Mouse (Mus musculus) hindbrain, embryonic 14.5 days (tissue): ENCODE measurements around the gene Olfr799. TPM values are rescaled to one million over a fixed set of nuclear protein-coding genes. Genes with fewer than 3 reads are reported as not detected.

ENCODE experiments used
- polyA plus RNA-seq: library from polyadenylated mRNA; unstranded; fragments of >200 nt; fragmentation: Nextera tagmentation; extraction: Ambion mirVana; gene quantifications from 2 replicates; pipeline ENCODE4 v1.2.1, GENCODE M21; 2014

Olfr799 gene
- polyA plus RNA-seq, 1 experiment from 2014 or later: not detected

Other genes with a start within 250 kb of the Olfr799 start
- not detected in 2 replicates for gene Olfr785, start 232.1 kb upstream of the Olfr799 start, polyA plus RNA-seq
- gene Olfr786, start 210.2 kb upstream of the Olfr799 start, polyA plus RNA-seq: not detected in 2 replicates
- gene Olfr787, start 175.6 kb upstream of the Olfr799 start, polyA plus RNA-seq: not detected in 2 replicates
- gene Olfr788, start 166.5 kb upstream of the Olfr799 start, polyA plus RNA-seq: not detected in 2 replicates
- not detected in 2 replicates for gene Olfr789, start 152.7 kb upstream of the Olfr799 start, polyA plus RNA-seq
- gene Olfr790, start 139.0 kb upstream of the Olfr799 start, polyA plus RNA-seq: not detected in 2 replicates
- not detected in 2 replicates for gene Olfr791, start 115.7 kb upstream of the Olfr799 start, polyA plus RNA-seq
- gene Olfr792, start 98.3 kb upstream of the Olfr799 start, polyA plus RNA-seq: not detected in 2 replicates
- not detected in 2 replicates for gene Olfr794, start 69.8 kb upstream of the Olfr799 start, polyA plus RNA-seq
- gene Olfr796, start 24.9 kb upstream of the Olfr799 start, polyA plus RNA-seq: not detected in 2 replicates
- not detected in 2 replicates for gene Olfr798, start 9.6 kb upstream of the Olfr799 start, polyA plus RNA-seq
- gene Olfr800, start 20.2 kb downstream of the Olfr799 start, polyA plus RNA-seq: not detected in 2 replicates
- not detected in 2 replicates for gene Olfr801, start 36.4 kb downstream of the Olfr799 start, polyA plus RNA-seq
- gene Olfr802, start 50.7 kb downstream of the Olfr799 start, polyA plus RNA-seq: 0.05 TPM in 1 of 2 replicates, not detected in the other
- gene Olfr803, start 56.8 kb downstream of the Olfr799 start, polyA plus RNA-seq: not detected in 2 replicates
- gene Olfr804, start 65.7 kb downstream of the Olfr799 start, polyA plus RNA-seq: not detected in 2 replicates
- not detected in 2 replicates for gene Olfr805, start 91.9 kb downstream of the Olfr799 start, polyA plus RNA-seq
- gene Olfr806, start 104.4 kb downstream of the Olfr799 start, polyA plus RNA-seq: not detected in 2 replicates
- not detected in 2 replicates for gene Olfr807, start 120.3 kb downstream of the Olfr799 start, polyA plus RNA-seq
- gene Olfr808, start 128.0 kb downstream of the Olfr799 start, polyA plus RNA-seq: not detected in 2 replicates
- not detected in 2 replicates for gene Olfr809, start 137.2 kb downstream of the Olfr799 start, polyA plus RNA-seq
- not detected in 2 replicates for gene Olfr810, start 157.4 kb downstream of the Olfr799 start, polyA plus RNA-seq
- not detected in 2 replicates for gene Olfr811, start 166.9 kb downstream of the Olfr799 start, polyA plus RNA-seq
- not detected in 2 replicates for gene Olfr812, start 208.6 kb downstream of the Olfr799 start, polyA plus RNA-seq
- gene Olfr813, start 217.9 kb downstream of the Olfr799 start, polyA plus RNA-seq: not detected in 2 replicates
- gene Olfr814, start 242.4 kb downstream of the Olfr799 start, polyA plus RNA-seq: not detected in 2 replicates